ENCODE assay signal across 9 mouse cellular contexts in genomic region chr5:104108879-104109369, GRCm38 (mm10). TPM values are rescaled to one million over a fixed set of nuclear protein-coding genes. Genes with fewer than 3 reads are reported as not detected.
DNase-seq lines count a peak whose midpoint lies in the region; ATAC-seq and TF ChIP-seq lines count a peak whose summit lies in the region.
"Had no signal": no experiment of that assay in that cellular context is flagged by ENCODE, and none has a peak within 500 bp of the region (broad histone marks: within the 10 kb centered on the region; RNA-seq: fewer than 3 reads in every experiment).

No protein-coding gene starts in this region.

- H3K4me3 ChIP-seq in kidney, embryonic 15.5 days (replicated peaks) = peak overlapping the region; percentile 15; the same call in 1 of the 2 replicates
- peak overlapping the region; percentile 29 for H3K4me3 ChIP-seq in neural tube, embryonic 13.5 days
- no peak overlapping the region for H3K4me3 ChIP-seq in thymus, adult 2 months (ENCODE audit: control insufficient read depth, insufficient read depth, low read length)

- H3K27me3 ChIP-seq in kidney, embryonic 15.5 days = no peaks in the 10 kb centered on the region
- no peaks in the 10 kb centered on the region for H3K27me3 ChIP-seq in neural tube, embryonic 13.5 days
- 0 out of 2 replicates have a peak, but pooled peaks cover 2% of the 10 kb centered on the region for H3K27me3 ChIP-seq in thymus, adult 2 months (ENCODE audit: control insufficient read depth, insufficient read depth, low read length)

- intact Hi-C loops in left cerebral cortex, postnatal 14 days (cut with DNase I) = no loop called here

- peak overlapping the region; percentile 86 for H3K27ac ChIP-seq in kidney, embryonic 15.5 days
- peak overlapping the region; percentile 85 for H3K27ac ChIP-seq in neural tube, embryonic 13.5 days (replicated peaks)
- no peak overlapping the region for H3K27ac ChIP-seq in thymus, adult 2 months (ENCODE audit: control insufficient read depth, insufficient read depth, low read length)

- peaks cover 53% of the 10 kb centered on the region for H3K4me1 ChIP-seq in kidney, embryonic 15.5 days
- H3K4me1 ChIP-seq in neural tube, embryonic 13.5 days (replicated peaks) = peaks cover 73% of the 10 kb centered on the region
- no peaks in the 10 kb centered on the region; the same call in 1 of the 2 replicates for H3K4me1 ChIP-seq in thymus, adult 2 months (replicated peaks; ENCODE audit: control insufficient read depth, insufficient read depth, low read length)

- ATAC-seq in kidney, embryonic 15.5 days (replicated peaks; ENCODE audit: low FRiP score) = peak; percentile 30
- ATAC-seq in neural tube, embryonic 13.5 days (ENCODE audit: low read depth) = peak; percentile 51

- no peaks in the 10 kb centered on the region for H3K9me3 ChIP-seq in kidney, embryonic 15.5 days (replicated peaks)
- H3K9me3 ChIP-seq in neural tube, embryonic 13.5 days = no peaks in the 10 kb centered on the region

- H3K36me3 ChIP-seq in kidney, embryonic 15.5 days = no peaks in the 10 kb centered on the region
- H3K36me3 ChIP-seq in neural tube, embryonic 13.5 days = no peaks in the 10 kb centered on the region
- H3K36me3 ChIP-seq in thymus, adult 2 months (ENCODE audit: control insufficient read depth, insufficient read depth, low read length) = no peaks in the 10 kb centered on the region

- H3K4me2 ChIP-seq in kidney, embryonic 15.5 days = peak overlapping the region; percentile 51
- H3K4me2 ChIP-seq in neural tube, embryonic 13.5 days = peak overlapping the region; percentile 53

- no peak for TF ChIP-seq CTCF in thymus, adult 2 months (IDR thresholded peaks at IDR 0.05; ENCODE audit: borderline replicate concordance, control insufficient read depth, extremely low read depth, insufficient read depth, low read length, poor library complexity)

- 24% methylated on average over 18 of the region's 18 CpGs for WGBS in kidney, embryonic 15.5 days
- WGBS in neural tube, embryonic 13.5 days = 5% methylated on average over 18 of the region's 18 CpGs
- 32% methylated on average over 18 of the region's 18 CpGs for WGBS in thymus, adult 2 months

- no peak for DNase-seq in kidney, adult 18-20 months
- DNase-seq in cerebellum, adult 18-20 months = peak; percentile 48 to 49
- peak; percentile 53 to 60 for DNase-seq in frontal cortex, postnatal 14 days (ENCODE audit: low spot score in 2 of 2)
- DNase-seq in left cerebral cortex, postnatal 14 days (ENCODE audit: low spot score in 2 of 2) = peak; percentile 72 to 76
- no peak for DNase-seq in urinary bladder, postnatal 4 days (ENCODE audit: low spot score in 2 of 2)
- DNase-seq in thymus, adult 2 months = no peak

- no peak for TF ChIP-seq POLR2A in thymus, adult 2 months (IDR thresholded peaks at IDR 0.05; ENCODE audit: control insufficient read depth, extremely low read depth, insufficient read depth, low read length, poor library complexity)

- no peak overlapping the region for H3K9ac ChIP-seq in kidney, embryonic 15.5 days
- H3K9ac ChIP-seq in neural tube, embryonic 13.5 days = peak overlapping the region; percentile 61

RNA-seq across cellular contexts. Expression of gene Sparcl1, which starts 4.6 kb away (rescaled TPM):
- polyA plus RNA-seq in kidney, embryonic 15.5 days (2015; fragmentation: Nextera tagmentation; extraction: Ambion mirVana) = 47.6 and 68.2 TPM in 2 replicates
- 1,000 to 10,000 TPM; 1,229 to 1,307 TPM for total RNA-seq in left cerebral cortex, postnatal 14 days (2021)
- 195 and 200 TPM in 2 replicates for polyA plus RNA-seq in neural tube, embryonic 13.5 days (2015; fragmentation: Nextera tagmentation; extraction: Ambion mirVana)
- polyA plus RNA-seq in thymus, adult 2 months (2012; rRNA removed) = 15.2 and 26.8 TPM in 2 replicates

RNA-seq across cellular contexts. Expression of gene Gm17660, which starts 31.5 kb away (rescaled TPM):
- polyA plus RNA-seq in kidney, embryonic 15.5 days (2015; fragmentation: Nextera tagmentation; extraction: Ambion mirVana) = 0.38 TPM in 1 of 2 replicates, not detected in the other
- total RNA-seq in left cerebral cortex, postnatal 14 days (2021) = not detected
- polyA plus RNA-seq in neural tube, embryonic 13.5 days (2015; fragmentation: Nextera tagmentation; extraction: Ambion mirVana) = not detected in 2 replicates
- polyA plus RNA-seq in thymus, adult 2 months (2012; rRNA removed) = not detected in 2 replicates
- total RNA-seq: adrenal gland, adult 18-20 months had no signal

Comparison
In these comparisons a context has a peak if more than half of its experiments do, and no peak if none do; other contexts are left out.
1. DNase-seq: peak in cerebellum, adult 18-20 months (2 of 2), frontal cortex, postnatal 14 days (2 of 2) and left cerebral cortex, postnatal 14 days (2 of 2); none in kidney, adult 18-20 months (single experiment), urinary bladder, postnatal 4 days (0 of 2) and thymus, adult 2 months (single experiment).